Mouse (Mus musculus) bone marrow macrophage, adult 2 months (primary cell): ENCODE data around the gene Inca1. TPM values are rescaled to one million over a fixed set of nuclear protein-coding genes. Genes with fewer than 3 reads are reported as not detected.

ENCODE experiments used
- H3K27ac ChIP-seq: 2 replicates; pipeline ENCODE4 v1.5.1; 2012; ENCODE audit warnings: low read depth, low read length; ENCODE audit not compliant: insufficient read depth
- H3K4me1 ChIP-seq: 2 replicates; pipeline ENCODE4 v1.6.1; 2012; ENCODE audit warnings: low read length; ENCODE audit not compliant: control insufficient read depth, insufficient read depth
- H3K4me3 ChIP-seq: 2 replicates; pipeline ENCODE4 v1.5.1; 2012; ENCODE audit warnings: mild to moderate bottlenecking, low read length, moderate library complexity; ENCODE audit not compliant: insufficient read depth
- CTCF ChIP-seq: IDR thresholded peaks from 2 replicates; pipeline ENCODE4 v1.5.1; 2012; ENCODE audit warnings: low read depth, mild to moderate bottlenecking, low read length, moderate library complexity
- POLR2A ChIP-seq: IDR thresholded peaks from 2 replicates; pipeline ENCODE4 v1.6.1; 2012; ENCODE audit warnings: mild to moderate bottlenecking, low read depth, low read length, borderline replicate concordance
- polyA plus RNA-seq: library from polyadenylated mRNA; stranded (reverse); fragments of >200 nt; gene quantifications from 2 replicates; pipeline ENCODE4 v1.2.4, GENCODE M21; 2012; ENCODE audit not compliant: missing spikeins, insufficient read depth, insufficient read length

The Inca1 gene
- polyA plus RNA-seq, 1 experiment: not detected

GRCm38 (mm10) chr11:70648512-70648911 is 51.4 kb downstream of the Inca1 start:
- H3K4me3 ChIP-seq: peak overlapping the region; percentile 92
- peak overlapping the region; percentile 97; the same call in 1 of the 2 replicates for H3K27ac ChIP-seq
- TF ChIP-seq POLR2A: no peak
- TF ChIP-seq CTCF: no peak
- peaks cover 28% of the 10 kb centered on the region for H3K4me1 ChIP-seq

- H3K4me3 ChIP-seq: peak overlapping the region; percentile 92
- peak overlapping the region; percentile 97 for H3K27ac ChIP-seq
- H3K4me1 ChIP-seq: peaks cover 28% of the 10 kb centered on the region
- no peak for TF ChIP-seq CTCF
- no peak for TF ChIP-seq POLR2A
Measured at GRCm38 (mm10) chr11:70647716-70648420, 52.1 kb downstream of the Inca1 start.

GRCm38 (mm10) chr11:70646691-70647650 is 53.0 kb downstream of the Inca1 start, which contains the start of the genes Rnf167 and Slc25a11:
Gene Rnf167, plus strand, starts transcription at chr11:70647235.
Gene Slc25a11, minus strand, starts transcription at chr11:70647479.
- Histone ChIP-seq H3K4me3 (peak within 1 kb of the TSS; percentile 92), H3K4me1 (peaks cover 28% of the 10 kb centered on the region), H3K27ac (peak within 1 kb of the TSS; percentile 97)
- TF ChIP-seq CTCF (no peak), POLR2A (0 out of 2 replicates have a peak, but pooled peaks have one; percentile 40)

- TF ChIP-seq POLR2A: no peak
- Histone ChIP-seq H3K27ac (peak overlapping the region; percentile 71), H3K4me1 (peaks cover 28% of the 10 kb centered on the region), H3K4me3 (peak overlapping the region; percentile 65)
Measured at GRCm38 (mm10) chr11:70646259-70646555, 53.7 kb downstream of the Inca1 start.

- Histone ChIP-seq H3K27ac (peak overlapping the region; percentile 71), H3K4me1 (peaks cover 23% of the 10 kb centered on the region), H3K4me3 (peak overlapping the region; percentile 65)
- TF ChIP-seq POLR2A (no peak), CTCF (no peak)
Measured at GRCm38 (mm10) chr11:70645461-70646258, 54.3 kb downstream of the Inca1 start.

GRCm38 (mm10) chr11:70644564-70645103 is 55.3 kb downstream of the Inca1 start:
- peaks cover 15% of the 10 kb centered on the region for H3K4me1 ChIP-seq

GRCm38 (mm10) chr11:70643051-70643450 is 56.9 kb downstream of the Inca1 start:
- Histone ChIP-seq H3K27ac (no peak overlapping the region), H3K4me1 (peaks cover 8% of the 10 kb centered on the region; the same call in 1 of the 2 replicates), H3K4me3 (no peak overlapping the region)
- TF ChIP-seq CTCF (no peak), POLR2A (no peak)

More at GRCm38 (mm10) chr11:70644564-70645103, 55.3 kb downstream of the Inca1 start:
- no peak for TF ChIP-seq CTCF
- no peak for TF ChIP-seq POLR2A
- no peak overlapping the region for H3K27ac ChIP-seq
- H3K4me3 ChIP-seq: no peak overlapping the region

GRCm38 (mm10) chr11:70641241-70641640 is 58.7 kb downstream of the Inca1 start:
- H3K4me1 ChIP-seq: peaks cover 8% of the 10 kb centered on the region; the same call in 1 of the 2 replicates
- H3K4me3 ChIP-seq: no peak overlapping the region
- no peak for TF ChIP-seq CTCF
- TF ChIP-seq POLR2A: no peak
- H3K27ac ChIP-seq: no peak overlapping the region

- no peaks in the 10 kb centered on the region for H3K4me1 ChIP-seq
Measured at GRCm38 (mm10) chr11:70639976-70640375, 60.0 kb downstream of the Inca1 start.

More at GRCm38 (mm10) chr11:70639976-70640375, 60.0 kb downstream of the Inca1 start:
- Histone ChIP-seq H3K4me3 (no peak overlapping the region), H3K27ac (no peak overlapping the region)
- no peak for TF ChIP-seq POLR2A
- no peak for TF ChIP-seq CTCF
